Mouse (Mus musculus): ENCODE data around the gene Dph5. TPM values are rescaled to one million over a fixed set of nuclear protein-coding genes. Genes with fewer than 3 reads are reported as not detected.

The Dph5 gene
- total RNA-seq (2023) = 69.8 TPM

GRCm38 (mm10) chr3:115887427-115888309 is at the start of gene Dph5:
Gene Dph5 (plus strand): TSS chr3:115887837.

Other genes with a start within 250 kb of the Dph5 start
- 966 TPM for gene S1pr1, start 172.8 kb upstream of the Dph5 start, total RNA-seq (2023)
- 36.5 TPM for gene Slc30a7, start 119.6 kb downstream of the Dph5 start, total RNA-seq (2023)
- 5.1 TPM for gene Extl2, start 119.6 kb downstream of the Dph5 start, total RNA-seq (2023)
- 14.8 TPM for gene Vcam1, start 241.9 kb downstream of the Dph5 start, total RNA-seq (2023)